Mouse (Mus musculus): ENCODE measurements around the gene Arrdc2. TPM values are rescaled to one million over a fixed set of nuclear protein-coding genes. Genes with fewer than 3 reads are reported as not detected.

Gene Arrdc2
- polyA plus RNA-seq, 1 experiment from 2014 or later: 6.5 TPM

DNA sequence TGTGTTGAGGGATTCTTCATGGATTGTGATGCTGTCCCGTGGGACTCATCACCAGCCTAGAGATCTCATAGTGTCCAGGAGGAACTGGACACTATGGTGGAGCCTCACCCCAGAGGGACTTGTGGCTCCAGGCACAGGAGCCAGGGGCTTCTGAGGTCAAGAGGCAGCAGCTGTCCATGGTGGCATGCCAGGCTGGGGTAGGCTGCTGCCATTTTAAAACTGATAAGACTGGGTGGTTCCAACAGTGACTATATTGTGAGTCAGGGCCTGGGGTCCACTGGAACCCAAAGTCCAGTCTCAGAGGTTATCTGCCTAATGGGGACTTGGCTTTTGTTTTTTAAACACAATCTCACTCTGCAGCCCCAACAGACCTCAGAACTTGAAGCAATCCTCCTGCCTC, 37.7 kb downstream of the Arrdc2 start:
- 74% methylated on average over 1 of the region's 1 CpGs for WGBS
- Histone ChIP-seq H3K27me3 (replicated peaks) (peaks cover 24% of the 10 kb centered on the region), H3K9ac (no peak overlapping the region), H3K4me3 (replicated peaks) (no peak overlapping the region), H3K4me2 (no peak overlapping the region), H3K27ac (no peak overlapping the region), H3K36me3 (no peaks in the 10 kb centered on the region), H3K4me1 (peaks cover 25% of the 10 kb centered on the region), H3K9me3 (no peaks in the 10 kb centered on the region)
- no peak for ATAC-seq (ENCODE audit: insufficient read depth, low FRiP score, low read depth)

DNA sequence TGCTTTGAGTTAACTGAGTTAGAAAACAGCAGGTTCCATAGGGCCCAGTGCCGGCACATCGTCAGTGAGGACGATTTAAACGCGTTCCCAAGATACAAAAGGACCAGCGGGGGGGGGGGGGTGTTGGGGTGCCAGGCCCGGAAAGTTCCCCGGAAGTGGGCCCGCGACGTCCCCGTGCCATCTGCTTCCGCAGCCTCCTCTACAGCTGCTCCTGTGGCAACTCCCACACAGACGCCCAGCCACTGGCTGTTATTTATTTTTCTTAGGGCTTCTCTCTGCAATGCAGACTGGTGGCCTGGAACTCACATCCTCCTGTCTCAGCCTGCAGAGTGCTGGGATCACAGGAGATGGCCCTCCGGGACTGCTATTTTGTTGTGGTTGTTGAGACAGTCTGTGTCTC, 38.4 kb downstream of the Arrdc2 start:
- H3K4me2 ChIP-seq: no peak overlapping the region
- no peak overlapping the region for H3K9ac ChIP-seq
- no peak overlapping the region for H3K27ac ChIP-seq
- H3K9me3 ChIP-seq: no peaks in the 10 kb centered on the region
- H3K36me3 ChIP-seq: no peaks in the 10 kb centered on the region
- 23% methylated on average over 15 of the region's 15 CpGs for WGBS
- peaks cover 24% of the 10 kb centered on the region for H3K27me3 ChIP-seq (replicated peaks)
- H3K4me1 ChIP-seq: peaks cover 30% of the 10 kb centered on the region
- H3K4me3 ChIP-seq (replicated peaks): no peak overlapping the region
- no peak for ATAC-seq (ENCODE audit: insufficient read depth, low FRiP score, low read depth)

DNA sequence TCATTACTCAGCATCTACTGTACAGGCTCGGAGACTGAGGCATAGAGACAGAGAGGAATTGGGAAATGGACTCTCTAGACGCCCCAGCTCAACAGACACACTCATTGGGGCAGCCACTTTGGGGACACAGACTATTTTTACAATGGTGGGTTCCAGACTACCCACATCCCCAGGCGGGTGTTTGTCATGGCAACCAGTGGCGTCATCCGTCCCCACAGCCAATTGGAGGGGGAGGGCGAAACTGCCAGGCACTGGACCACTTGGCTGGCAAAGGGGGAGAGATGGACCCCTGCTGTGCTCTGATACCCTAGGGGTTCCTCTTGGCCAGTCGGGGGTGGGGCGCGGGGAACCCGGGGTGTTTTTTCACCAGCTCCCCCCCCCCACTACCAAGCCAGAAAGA, 38.9 kb downstream of the Arrdc2 start:
- H3K4me3 ChIP-seq (replicated peaks): no peak overlapping the region
- no peak overlapping the region for H3K9ac ChIP-seq
- no peak overlapping the region for H3K4me2 ChIP-seq
- H3K27me3 ChIP-seq (replicated peaks): peaks cover 24% of the 10 kb centered on the region
- peaks cover 27% of the 10 kb centered on the region for H3K4me1 ChIP-seq
- ATAC-seq (ENCODE audit: insufficient read depth, low FRiP score, low read depth): no peak
- no peaks in the 10 kb centered on the region for H3K9me3 ChIP-seq
- H3K27ac ChIP-seq: no peak overlapping the region
- 54% methylated on average over 10 of the region's 10 CpGs for WGBS
- H3K36me3 ChIP-seq: no peaks in the 10 kb centered on the region

DNA sequence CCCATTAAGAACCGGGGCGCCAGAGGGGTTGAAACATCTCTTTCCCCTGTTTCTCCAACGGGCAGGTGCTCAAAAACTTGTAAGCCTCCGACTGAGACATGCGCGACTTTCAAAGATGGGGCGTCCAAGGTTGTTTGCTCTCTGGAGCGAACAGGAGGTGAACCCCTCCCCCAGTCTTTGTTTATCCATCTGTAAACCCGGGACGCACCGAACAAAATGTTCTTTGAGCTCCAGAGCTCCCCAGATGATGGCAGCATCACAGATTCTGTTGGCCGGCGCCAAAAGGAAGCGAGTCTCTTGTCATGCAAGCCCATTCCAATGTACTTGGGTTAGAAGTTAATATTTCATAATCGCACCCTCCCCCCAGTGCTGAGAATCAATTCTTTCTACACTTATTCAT, 41.2 kb downstream of the Arrdc2 start:
- Histone ChIP-seq H3K9me3 (no peaks in the 10 kb centered on the region), H3K36me3 (no peaks in the 10 kb centered on the region), H3K4me1 (peaks cover 18% of the 10 kb centered on the region), H3K4me2 (peak overlapping the region; percentile 94), H3K27ac (no peak overlapping the region), H3K27me3 (replicated peaks) (peaks cover 14% of the 10 kb centered on the region), H3K9ac (no peak overlapping the region), H3K4me3 (replicated peaks) (peak overlapping the region; percentile 55)
- WGBS: 12% methylated on average over 15 of the region's 15 CpGs
- no peak for ATAC-seq (ENCODE audit: insufficient read depth, low FRiP score, low read depth)

DNA sequence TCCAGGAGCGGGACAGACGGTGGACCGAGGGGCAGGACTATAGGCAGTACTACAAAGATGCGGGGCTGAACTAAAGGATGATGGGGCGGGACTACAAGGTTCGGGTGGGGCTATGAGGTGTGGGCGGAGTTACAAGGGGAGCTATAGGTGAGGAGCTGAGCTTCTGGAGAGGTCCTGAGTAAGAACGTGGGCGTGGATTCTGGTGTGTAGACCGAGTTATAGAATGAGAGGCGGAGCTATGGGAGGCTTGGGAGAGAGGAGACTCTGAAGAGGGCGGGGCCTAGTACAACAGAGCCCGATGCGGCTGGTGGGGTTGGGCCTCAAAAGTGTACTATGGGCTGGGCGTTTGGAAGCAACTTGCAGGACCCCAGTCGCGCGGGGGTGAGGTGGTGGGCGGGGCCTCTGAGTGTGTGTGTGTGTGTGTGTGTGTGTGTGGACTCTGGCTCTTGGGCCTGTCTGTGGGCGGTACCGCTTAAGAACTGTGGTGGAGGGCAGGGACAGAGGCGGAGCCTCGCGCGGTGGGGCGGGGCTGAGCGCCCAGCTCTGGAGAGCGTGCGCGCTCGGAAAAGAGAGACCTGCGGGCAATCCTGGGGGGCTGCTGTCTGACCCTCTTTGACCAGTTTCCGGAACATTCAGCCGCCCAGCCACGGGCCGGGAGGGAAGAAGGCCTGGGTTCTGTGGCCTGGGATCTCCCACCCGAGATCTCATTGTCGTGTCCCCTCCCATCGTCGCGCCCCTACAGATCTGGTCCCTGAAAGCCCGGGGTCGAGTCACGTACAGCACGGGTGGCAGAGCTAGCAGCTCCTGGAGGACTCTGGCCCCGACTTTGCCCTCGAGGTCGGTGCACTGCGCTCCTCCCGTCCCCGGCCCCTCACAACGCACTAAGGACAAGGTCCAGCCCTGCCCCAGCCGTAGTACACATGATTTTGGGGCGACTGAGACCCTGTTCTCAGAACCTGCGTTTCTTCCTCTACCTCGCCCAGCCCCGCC, 42.1 kb downstream of the Arrdc2 start:
- WGBS: under 1% methylated on average over 56 of the region's 57 CpGs
- Histone ChIP-seq H3K4me2 (peak overlapping the region; percentile 94), H3K27ac (peak overlapping the region; percentile 54; the same call in 1 of the 2 replicates), H3K36me3 (no peaks in the 10 kb centered on the region), H3K27me3 (replicated peaks) (peaks cover 14% of the 10 kb centered on the region), H3K9ac (0 out of 2 replicates have a peak overlapping the region, but pooled peaks have one; percentile 4), H3K4me1 (peaks cover 26% of the 10 kb centered on the region), H3K4me3 (replicated peaks) (peak overlapping the region; percentile 55), H3K9me3 (no peaks in the 10 kb centered on the region)
- ATAC-seq (ENCODE audit: insufficient read depth, low FRiP score, low read depth): peak; percentile 87

DNA sequence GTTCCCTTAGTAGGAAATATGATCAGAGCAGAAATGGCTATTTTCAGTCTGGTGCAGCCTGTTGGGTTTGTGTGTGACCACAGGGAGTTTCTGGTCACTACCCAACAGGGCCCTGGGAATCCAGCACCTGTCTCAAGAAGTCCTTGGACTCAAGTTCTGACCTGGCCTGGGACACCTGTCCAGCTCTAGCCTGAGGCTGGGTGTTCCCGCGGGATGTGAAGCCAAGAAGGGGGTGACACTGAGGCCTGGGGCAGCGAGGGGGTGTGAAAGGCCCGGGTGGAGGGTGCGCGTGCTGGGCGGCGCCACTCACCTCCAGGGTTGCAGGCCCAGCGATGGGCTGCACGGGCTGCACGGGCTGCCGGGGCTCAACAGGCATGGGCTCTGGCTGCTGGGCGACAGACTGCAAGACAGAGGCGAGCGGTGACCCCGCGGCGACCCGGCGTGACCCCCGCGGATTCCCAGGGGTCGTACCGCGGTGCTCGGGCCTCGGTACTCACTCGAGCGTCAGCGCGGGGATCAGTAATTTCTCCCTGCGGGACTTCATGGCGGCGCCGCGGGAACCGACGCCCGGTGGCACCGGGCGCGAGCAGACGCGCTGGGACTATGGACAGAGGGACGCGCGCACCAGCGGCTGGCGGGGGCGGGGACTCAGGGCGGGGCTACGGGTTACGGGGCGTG, 43.0 kb downstream of the Arrdc2 start:
- H3K27ac ChIP-seq: peak overlapping the region; percentile 52
- H3K27me3 ChIP-seq (replicated peaks): peaks cover 14% of the 10 kb centered on the region
- H3K9ac ChIP-seq: peak overlapping the region; percentile 40; the same call in 1 of the 2 replicates
- H3K4me2 ChIP-seq: peak overlapping the region; percentile 94
- peak overlapping the region; percentile 55 for H3K4me3 ChIP-seq (replicated peaks)
- no peaks in the 10 kb centered on the region for H3K9me3 ChIP-seq
- no peaks in the 10 kb centered on the region for H3K36me3 ChIP-seq
- peaks cover 31% of the 10 kb centered on the region for H3K4me1 ChIP-seq
- no peak for ATAC-seq (ENCODE audit: insufficient read depth, low FRiP score, low read depth)
- 4% methylated on average over 54 of the region's 54 CpGs for WGBS

DNA sequence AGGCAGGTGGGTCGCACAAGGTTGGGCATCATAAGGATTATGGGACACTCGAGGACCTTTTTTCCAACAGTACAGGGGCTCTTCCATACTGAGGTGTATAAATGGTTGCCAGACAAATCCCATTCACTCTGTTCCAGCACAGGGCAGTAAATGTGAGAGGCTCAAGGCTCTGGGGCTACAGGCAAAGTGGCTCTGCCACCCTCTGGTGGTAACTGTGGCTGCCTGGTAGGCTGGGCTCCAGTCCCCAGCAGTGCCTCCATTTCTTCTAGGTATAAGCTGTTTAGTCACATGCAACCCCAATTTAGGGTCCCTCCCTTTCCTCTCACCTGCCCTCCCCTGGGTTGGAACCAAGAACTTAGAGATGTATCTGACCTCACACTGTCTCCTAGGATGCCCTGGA, 44.1 kb downstream of the Arrdc2 start:
- no peak overlapping the region for H3K4me3 ChIP-seq (replicated peaks)
- no peaks in the 10 kb centered on the region for H3K36me3 ChIP-seq
- peaks cover 43% of the 10 kb centered on the region for H3K4me1 ChIP-seq
- no peaks in the 10 kb centered on the region for H3K9me3 ChIP-seq
- peaks cover 10% of the 10 kb centered on the region for H3K27me3 ChIP-seq (replicated peaks)
- peak overlapping the region; percentile 42; the same call in 1 of the 2 replicates for H3K27ac ChIP-seq
- H3K9ac ChIP-seq: no peak overlapping the region
- H3K4me2 ChIP-seq: peak overlapping the region; percentile 94; the same call in 1 of the 2 replicates
- ATAC-seq (ENCODE audit: insufficient read depth, low FRiP score, low read depth): no peak
- 87% methylated on average over 2 of the region's 2 CpGs for WGBS

DNA sequence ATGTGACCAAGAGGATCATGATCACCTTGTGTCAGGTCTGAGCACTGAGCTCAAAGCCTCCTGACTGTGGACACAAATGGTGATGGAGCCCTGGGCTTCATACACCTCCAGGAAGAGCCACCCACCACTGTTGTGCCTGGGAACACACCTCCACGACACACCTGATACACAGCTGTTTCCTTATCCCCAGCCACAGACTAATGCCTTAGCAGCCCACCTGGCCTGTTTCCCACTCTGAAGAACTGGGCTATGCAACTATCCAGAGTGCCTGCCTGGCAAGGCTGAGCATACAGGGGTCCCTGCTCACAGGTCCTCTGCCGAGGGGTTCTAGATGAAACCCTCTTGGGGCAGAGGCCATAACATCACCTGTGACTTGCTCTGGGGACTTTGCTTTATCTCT, 45.3 kb downstream of the Arrdc2 start:
- Histone ChIP-seq H3K27me3 (replicated peaks) (peaks cover 5% of the 10 kb centered on the region), H3K36me3 (no peaks in the 10 kb centered on the region), H3K4me3 (replicated peaks) (no peak overlapping the region), H3K9me3 (no peaks in the 10 kb centered on the region), H3K4me1 (peaks cover 43% of the 10 kb centered on the region), H3K9ac (no peak overlapping the region), H3K4me2 (no peak overlapping the region; the same call in 1 of the 2 replicates), H3K27ac (peak overlapping the region; percentile 31; the same call in 1 of the 2 replicates)
- no peak for ATAC-seq (ENCODE audit: insufficient read depth, low FRiP score, low read depth)
- 69% methylated on average over 2 of the region's 2 CpGs for WGBS

DNA sequence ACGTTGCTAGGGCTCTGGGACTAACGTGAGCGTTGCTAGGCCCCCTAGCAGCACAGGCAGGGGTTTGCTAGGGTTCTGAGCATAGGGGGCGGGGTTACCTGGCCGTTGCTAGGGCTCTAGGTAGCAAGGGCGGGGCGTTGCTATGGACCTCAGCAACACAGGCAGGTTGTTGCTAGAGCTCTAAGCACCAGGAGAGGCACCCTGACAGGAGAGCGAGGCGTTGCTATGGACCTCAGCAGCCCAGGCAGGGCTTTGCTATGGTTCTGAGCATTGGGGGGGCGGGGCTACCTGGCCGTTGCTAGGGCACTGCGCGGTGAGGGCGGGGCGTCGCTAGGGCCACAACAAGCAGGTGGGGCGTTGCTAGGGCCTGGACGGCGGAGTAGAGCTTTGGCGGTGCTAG, 46.8 kb downstream of the Arrdc2 start:
- Histone ChIP-seq H3K4me1 (peaks cover 37% of the 10 kb centered on the region), H3K4me2 (peak overlapping the region; percentile 96), H3K9ac (no peak overlapping the region), H3K9me3 (no peaks in the 10 kb centered on the region), H3K36me3 (0 out of 2 replicates have a peak, but pooled peaks cover 7% of the 10 kb centered on the region), H3K27ac (peak overlapping the region; percentile 85), H3K27me3 (replicated peaks) (no peaks in the 10 kb centered on the region), H3K4me3 (replicated peaks) (peak overlapping the region; percentile 75)
- ATAC-seq (ENCODE audit: insufficient read depth, low FRiP score, low read depth): peak; percentile 48
- under 1% methylated on average over 18 of the region's 20 CpGs for WGBS

DNA sequence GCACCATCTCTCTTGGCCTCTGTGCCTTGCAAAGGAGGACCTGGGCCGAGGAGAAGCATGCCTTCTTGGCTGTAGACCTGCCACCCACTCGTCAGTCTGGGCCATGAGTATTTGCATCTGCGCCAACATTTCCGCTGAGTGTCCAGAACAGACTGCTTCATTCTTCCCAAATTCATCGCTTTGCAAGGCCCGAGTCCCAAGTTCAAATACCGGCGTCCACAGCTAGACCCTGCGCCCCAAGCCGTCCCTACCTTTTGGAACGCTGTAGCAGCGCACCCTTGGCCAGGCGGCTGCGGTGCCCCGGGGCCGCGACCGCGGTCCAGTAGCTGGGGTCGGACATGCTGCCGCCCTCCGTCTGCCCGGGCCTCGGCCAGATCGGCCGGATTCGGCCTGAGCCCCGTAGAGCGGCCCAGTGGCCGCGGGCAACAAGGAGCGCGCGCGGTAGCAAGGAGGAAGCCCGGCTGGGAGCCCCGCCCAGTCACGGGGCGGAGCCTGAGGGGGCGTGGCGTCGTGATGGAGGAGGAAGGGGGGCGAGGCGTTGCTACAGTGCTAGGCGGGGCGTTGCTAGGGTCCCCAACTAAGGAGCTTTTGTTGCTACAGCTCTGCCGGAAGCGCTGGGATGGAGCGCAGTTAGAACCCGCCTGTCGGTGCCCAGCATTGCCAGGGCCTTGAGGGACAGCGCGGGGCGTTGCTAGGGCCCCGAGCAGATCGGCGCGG, 47.4 kb downstream of the Arrdc2 start:
- Histone ChIP-seq H3K27ac (peak overlapping the region; percentile 85), H3K4me1 (peaks cover 35% of the 10 kb centered on the region), H3K4me2 (peak overlapping the region; percentile 96), H3K9me3 (no peaks in the 10 kb centered on the region), H3K36me3 (peaks cover 12% of the 10 kb centered on the region; the same call in 1 of the 2 replicates), H3K9ac (peak overlapping the region; percentile 88; the same call in 1 of the 2 replicates), H3K27me3 (replicated peaks) (no peaks in the 10 kb centered on the region), H3K4me3 (replicated peaks) (peak overlapping the region; percentile 75)
- peak; percentile 70 for ATAC-seq (ENCODE audit: insufficient read depth, low FRiP score, low read depth)
- 3% methylated on average over 57 of the region's 58 CpGs for WGBS

DNA sequence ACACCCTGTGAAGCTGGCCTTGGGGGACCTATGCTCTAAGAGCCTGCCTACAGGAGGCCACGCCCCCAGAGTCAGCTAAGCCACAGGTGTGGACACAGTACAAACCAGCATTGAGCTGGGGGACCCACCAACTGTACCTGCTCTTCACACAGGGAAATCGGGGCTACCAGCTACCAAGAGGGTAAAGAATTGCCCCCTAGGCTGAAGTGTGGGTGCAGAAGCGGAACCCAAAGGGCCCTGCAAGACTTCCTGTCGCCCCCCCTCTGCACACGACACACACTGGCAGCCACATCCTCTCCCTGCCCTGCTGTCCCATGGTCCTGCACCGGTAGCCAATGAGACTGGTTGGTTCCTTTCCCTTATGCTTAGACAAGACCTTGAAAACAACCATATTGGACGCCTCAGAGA, 48.2 kb downstream of the Arrdc2 start:
- H3K9ac ChIP-seq: peak overlapping the region; percentile 88; the same call in 1 of the 2 replicates
- peak overlapping the region; percentile 96 for H3K4me2 ChIP-seq
- ATAC-seq (ENCODE audit: insufficient read depth, low FRiP score, low read depth): no peak
- no peaks in the 10 kb centered on the region for H3K27me3 ChIP-seq (replicated peaks)
- 50% methylated on average over 7 of the region's 7 CpGs for WGBS
- no peaks in the 10 kb centered on the region for H3K9me3 ChIP-seq
- H3K27ac ChIP-seq: peak overlapping the region; percentile 85; the same call in 1 of the 2 replicates
- H3K4me1 ChIP-seq: peaks cover 31% of the 10 kb centered on the region
- peak overlapping the region; percentile 75 for H3K4me3 ChIP-seq (replicated peaks)
- peaks cover 20% of the 10 kb centered on the region for H3K36me3 ChIP-seq

All from stomach, embryonic 15.5 days (tissue).